In the genomic region with DNA sequence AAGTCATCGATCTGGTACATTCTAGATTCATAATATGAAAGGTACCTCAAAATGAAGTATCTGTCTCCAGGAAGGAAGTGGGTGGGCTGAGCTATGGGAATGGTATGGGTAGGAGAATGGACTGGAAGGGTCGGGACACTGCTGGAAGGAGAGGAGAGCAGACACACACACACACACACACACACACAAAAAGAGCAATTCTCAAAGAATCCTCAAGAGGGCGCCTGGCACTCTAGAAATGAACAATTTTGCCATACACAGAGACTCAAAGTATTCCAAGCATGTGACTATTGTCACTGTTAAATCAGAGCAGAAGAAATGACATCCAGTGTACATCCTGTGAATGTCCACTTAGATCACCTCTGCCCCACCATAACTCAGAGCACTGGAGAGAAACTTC, we compare ENCODE assay signal across 1 mouse cellular context.
TF ChIP-seq lines count a peak whose summit lies in the region.

No protein-coding gene starts in this region.

TF ChIP-seq in MEL, 35 proteins besides CTCF, POLR2A, EP300 and RAD21 (continued from another document):
- peak; percentile 82 for TF ChIP-seq SMC3 (IDR thresholded peaks at IDR 0.05; ENCODE audit: low read depth, low read length)
- TF ChIP-seq ZNF384 (IDR thresholded peaks at IDR 0.05; ENCODE audit: low read depth, low read length): 0 out of 2 replicates have a peak, but pooled peaks have one; percentile 28
- no peak for TF ChIP-seq ZMIZ1 (IDR thresholded peaks at IDR 0.05; ENCODE audit: low read depth, low read length)
- no peak for TF ChIP-seq CHD1 (IDR thresholded peaks at IDR 0.05; ENCODE audit: low read depth, low read length)
- TF ChIP-seq RCOR1 (IDR thresholded peaks at IDR 0.05; ENCODE audit: low read depth, low read length): no peak
- no peak for TF ChIP-seq ETS1 (IDR thresholded peaks at IDR 0.05; ENCODE audit: low read depth, low read length)
- no peak for TF ChIP-seq KAT2A (conservative IDR thresholded peaks at IDR 0.05; ENCODE audit: low read depth, low read length)
- TF ChIP-seq MEF2A (IDR thresholded peaks at IDR 0.05; ENCODE audit: extremely low read depth, insufficient replicate concordance, low read depth, low read length, poor library complexity, severe bottlenecking): no peak
- no peak for TF ChIP-seq TAL1 (IDR thresholded peaks at IDR 0.05; ENCODE audit: low read length)
- TF ChIP-seq NRF1 (IDR thresholded peaks at IDR 0.05; ENCODE audit: insufficient read depth, low read depth, low read length, poor library complexity, severe bottlenecking): no peak
- TF ChIP-seq ZKSCAN1 (IDR thresholded peaks at IDR 0.05; ENCODE audit: low read depth, low read length): no peak
- TF ChIP-seq GATA1 (IDR thresholded peaks at IDR 0.05; ENCODE audit: low read depth, low read length): no peak
- TF ChIP-seq JUND (IDR thresholded peaks at IDR 0.05; ENCODE audit: low read depth, low read length): no peak
- no peak for TF ChIP-seq CHD2 (IDR thresholded peaks at IDR 0.05; ENCODE audit: low read length)
- TF ChIP-seq MAZ (IDR thresholded peaks at IDR 0.05; ENCODE audit: low read depth, low read length): peak; percentile 63; the same call in 1 of the 2 replicates
- TF ChIP-seq BHLHE40 (IDR thresholded peaks at IDR 0.05; ENCODE audit: borderline replicate concordance, low read depth, low read length): 0 out of 2 replicates have a peak, but pooled peaks have one; percentile 39
- no peak for TF ChIP-seq TBP (IDR thresholded peaks at IDR 0.05; ENCODE audit: low read depth, low read length)
- 0 out of 2 replicates have a peak, but pooled peaks have one; percentile 13 for TF ChIP-seq MYB (IDR thresholded peaks at IDR 0.05; ENCODE audit: low read depth, low read length)
- TF ChIP-seq HCFC1 (IDR thresholded peaks at IDR 0.05; ENCODE audit: low read depth, low read length): peak; percentile 46; the same call in 1 of the 2 replicates
- no peak for TF ChIP-seq UBTF (IDR thresholded peaks at IDR 0.05; ENCODE audit: borderline replicate concordance, insufficient read depth, low read depth, low read length)
